Mouse (Mus musculus) cortical plate, adult 2 months (tissue): ENCODE results near the gene Nr2f2. TPM values are rescaled to one million over a fixed set of nuclear protein-coding genes. Genes with fewer than 3 reads are reported as not detected.

ENCODE experiments used
- H3K27ac ChIP-seq: fragments of 200-500 bp; 2 replicates; pipeline ENCODE4 v1.5.1; 2012; ENCODE audit warnings: low read length, control low read depth, inconsistent platforms; ENCODE audit not compliant: insufficient read depth
- H3K4me1 ChIP-seq: fragments of 200-500 bp; 2 replicates; pipeline ENCODE4 v1.6.1; 2011; ENCODE audit warnings: low read length; ENCODE audit not compliant: control insufficient read depth, insufficient read depth
- H3K4me3 ChIP-seq: fragments of 200-500 bp; 2 replicates; pipeline ENCODE4 v1.5.1; 2011; ENCODE audit warnings: mild to moderate bottlenecking, low read length, control low read depth; ENCODE audit not compliant: insufficient read depth
- CTCF ChIP-seq: fragments of 200-500 bp; IDR thresholded peaks from 2 replicates; pipeline ENCODE4 v1.5.1; 2011; ENCODE audit warnings: mild to moderate bottlenecking, control low read depth, low read length; ENCODE audit not compliant: insufficient read depth; ENCODE audit errors: extremely low read depth
- POLR2A ChIP-seq: fragments of 200-500 bp; IDR thresholded peaks from 2 replicates; pipeline ENCODE4 v1.6.1; 2011; ENCODE audit warnings: mild to moderate bottlenecking, low read length, control low read depth; ENCODE audit not compliant: insufficient read depth; ENCODE audit errors: extremely low read depth
- polyA plus RNA-seq: library from polyadenylated mRNA; depleted of rRNA; stranded (reverse); fragments of >200 nt; gene quantifications from 2 replicates; pipeline ENCODE4 v1.2.3, GENCODE M21; 2012

The Nr2f2 gene
- polyA plus RNA-seq, 1 experiment, result 21.2 TPM

DNA sequence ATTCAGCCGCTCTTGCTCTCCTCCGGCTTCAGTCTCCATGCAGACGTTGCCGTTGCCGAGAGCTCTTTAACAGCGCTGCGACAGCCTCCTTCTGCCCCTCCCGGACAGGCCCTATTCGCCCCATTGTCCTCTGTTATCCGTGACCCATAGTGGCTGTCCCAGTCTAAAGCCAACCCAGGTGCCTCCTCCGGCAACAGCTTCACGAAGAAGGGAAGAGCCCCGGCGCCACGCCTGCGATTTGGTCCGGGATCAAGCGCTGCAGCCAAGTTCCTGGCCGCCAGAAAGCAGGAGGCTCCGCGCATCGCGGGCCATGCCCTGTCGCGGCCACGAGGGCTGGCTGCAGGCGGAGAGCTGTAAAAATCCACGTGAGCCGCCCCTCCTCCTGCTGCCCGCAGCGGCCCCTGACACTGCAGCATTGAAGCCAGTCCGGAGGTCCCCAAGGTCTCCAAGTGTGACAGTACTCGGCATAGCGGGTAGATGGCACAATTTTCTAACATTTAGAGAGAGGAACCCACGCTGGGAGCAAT, 20.5 kb downstream of the Nr2f2 start:
- Histone ChIP-seq H3K4me1 (no peaks in the 10 kb centered on the region), H3K4me3 (peak overlapping the region; percentile 17; the same call in 1 of the 2 replicates), H3K27ac (peak overlapping the region; percentile 48; the same call in 1 of the 2 replicates)
- TF ChIP-seq CTCF (peak; percentile 35; the same call in 1 of the 2 replicates), POLR2A (no peak)

DNA sequence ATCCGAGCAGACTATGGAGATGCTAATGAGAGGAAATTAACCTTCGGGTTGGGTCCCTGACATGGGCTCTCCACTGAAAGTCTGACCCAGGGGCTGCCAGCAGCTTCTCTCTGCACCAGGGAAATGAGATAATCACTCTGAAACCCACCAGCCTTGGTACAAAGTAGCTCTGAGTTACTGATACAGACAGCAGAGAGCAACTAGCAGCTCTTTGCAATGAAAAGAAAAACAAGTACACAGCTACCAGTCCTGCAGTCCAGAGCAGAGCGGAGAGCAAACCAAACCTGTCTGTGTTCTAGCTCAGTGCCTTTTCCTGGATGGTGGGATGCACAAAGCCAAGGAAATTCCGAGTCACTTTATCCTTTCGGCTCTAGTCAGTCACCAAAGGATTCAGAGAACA, 23.1 kb downstream of the Nr2f2 start:
- no peak overlapping the region; the same call in 1 of the 2 replicates for H3K27ac ChIP-seq
- TF ChIP-seq POLR2A, result no peak
- TF ChIP-seq CTCF, result no peak
- no peak overlapping the region for H3K4me3 ChIP-seq
- no peaks in the 10 kb centered on the region for H3K4me1 ChIP-seq

DNA sequence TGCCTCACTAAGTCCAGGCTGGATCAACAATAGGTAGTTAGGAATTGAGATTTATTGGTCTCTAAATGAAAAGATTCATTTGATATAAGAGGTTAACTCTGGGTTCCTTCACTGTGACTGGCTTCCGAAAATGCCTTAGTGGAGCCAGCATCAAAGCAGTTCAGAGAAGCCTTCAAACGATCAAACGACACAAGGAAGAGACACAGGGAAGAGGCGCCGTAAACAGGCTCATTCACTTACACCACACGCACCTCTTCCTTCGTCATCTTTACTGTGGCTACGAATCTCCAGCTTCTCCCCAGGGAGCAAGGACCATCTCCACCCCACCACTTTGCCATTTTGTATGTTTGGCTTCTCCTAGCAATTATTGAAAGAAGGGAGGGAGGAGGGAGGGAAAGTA, 23.8 kb downstream of the Nr2f2 start:
- Histone ChIP-seq H3K27ac (no peak overlapping the region; the same call in 1 of the 2 replicates), H3K4me1 (no peaks in the 10 kb centered on the region), H3K4me3 (no peak overlapping the region)
- TF ChIP-seq POLR2A (no peak), CTCF (no peak)

DNA sequence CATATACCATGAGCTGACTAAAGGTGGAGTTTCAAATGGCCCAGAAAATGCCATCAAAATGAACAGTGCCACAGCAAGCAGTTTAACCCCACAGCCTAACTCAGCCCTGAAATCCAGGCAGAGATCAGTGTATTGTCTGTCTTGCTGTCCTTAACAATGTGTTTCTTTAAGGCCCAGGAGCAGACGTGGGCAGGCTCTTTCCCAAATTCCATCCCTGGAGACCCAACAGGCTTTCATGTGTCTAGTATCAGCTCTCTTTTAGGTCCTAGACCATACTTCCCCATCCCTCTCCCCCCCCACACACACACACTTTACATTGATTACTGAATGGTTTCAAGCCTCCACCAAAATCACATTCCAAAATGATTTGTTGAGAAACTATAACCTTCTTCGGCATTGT, 24.5 kb downstream of the Nr2f2 start:
- TF ChIP-seq POLR2A (no peak), CTCF (no peak)
- Histone ChIP-seq H3K4me1 (no peaks in the 10 kb centered on the region), H3K27ac (no peak overlapping the region), H3K4me3 (no peak overlapping the region)

DNA sequence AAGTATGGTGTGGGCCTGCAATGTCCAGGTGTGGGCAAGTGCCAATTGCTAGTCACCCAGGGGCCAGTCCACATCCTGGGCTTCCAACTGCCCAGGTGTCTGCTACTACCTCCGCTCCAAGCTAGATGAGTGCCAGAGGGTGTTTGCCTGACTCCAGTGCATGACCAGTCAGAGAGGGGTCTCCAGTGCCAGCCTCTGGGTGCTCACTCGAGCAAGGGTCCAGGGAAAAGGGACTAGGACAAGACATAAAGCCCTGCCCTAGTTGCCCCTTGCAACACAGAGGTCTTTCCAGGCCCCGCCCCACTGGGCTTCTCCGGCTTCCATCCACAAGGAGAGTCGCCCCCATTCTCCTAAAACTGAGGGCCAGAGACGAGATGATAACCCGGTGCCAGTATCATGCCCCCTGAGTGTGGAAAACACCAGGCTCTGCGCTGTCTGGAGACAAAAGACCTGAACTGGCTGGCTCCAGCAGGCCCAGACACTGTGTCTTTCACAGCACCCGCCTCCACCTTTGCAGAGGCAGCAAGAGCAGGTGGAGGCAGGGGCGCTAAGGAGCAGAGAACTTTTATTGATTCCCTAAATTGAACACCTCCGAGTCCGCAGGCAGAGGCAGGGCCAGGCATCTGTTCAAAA, 26.4 kb downstream of the Nr2f2 start:
- H3K27ac ChIP-seq, result no peak overlapping the region
- H3K4me3 ChIP-seq, result no peak overlapping the region
- TF ChIP-seq CTCF (no peak), POLR2A (no peak)
- H3K4me1 ChIP-seq, result no peaks in the 10 kb centered on the region

DNA sequence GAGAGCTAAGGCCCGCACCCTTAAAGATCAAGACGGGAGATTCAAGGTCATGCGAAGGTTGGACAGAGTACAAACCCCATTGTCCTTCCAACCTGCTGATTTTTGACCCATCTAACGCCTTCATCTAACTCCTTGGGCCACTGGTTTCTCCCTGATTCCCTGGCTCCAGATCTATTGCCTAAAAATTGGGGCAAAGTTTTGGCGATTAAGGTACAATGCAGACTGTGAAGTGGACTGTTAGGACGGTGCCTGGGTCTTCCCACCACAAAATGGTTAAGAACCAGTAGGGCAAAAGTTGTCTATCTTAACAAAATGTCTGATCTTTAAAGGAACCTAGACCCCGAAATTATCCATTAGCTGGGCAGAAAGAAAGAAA, 28.3 kb downstream of the Nr2f2 start:
- no peaks in the 10 kb centered on the region for H3K4me1 ChIP-seq
- H3K4me3 ChIP-seq, result no peak overlapping the region
- TF ChIP-seq POLR2A, result no peak
- no peak for TF ChIP-seq CTCF
- no peak overlapping the region for H3K27ac ChIP-seq

DNA sequence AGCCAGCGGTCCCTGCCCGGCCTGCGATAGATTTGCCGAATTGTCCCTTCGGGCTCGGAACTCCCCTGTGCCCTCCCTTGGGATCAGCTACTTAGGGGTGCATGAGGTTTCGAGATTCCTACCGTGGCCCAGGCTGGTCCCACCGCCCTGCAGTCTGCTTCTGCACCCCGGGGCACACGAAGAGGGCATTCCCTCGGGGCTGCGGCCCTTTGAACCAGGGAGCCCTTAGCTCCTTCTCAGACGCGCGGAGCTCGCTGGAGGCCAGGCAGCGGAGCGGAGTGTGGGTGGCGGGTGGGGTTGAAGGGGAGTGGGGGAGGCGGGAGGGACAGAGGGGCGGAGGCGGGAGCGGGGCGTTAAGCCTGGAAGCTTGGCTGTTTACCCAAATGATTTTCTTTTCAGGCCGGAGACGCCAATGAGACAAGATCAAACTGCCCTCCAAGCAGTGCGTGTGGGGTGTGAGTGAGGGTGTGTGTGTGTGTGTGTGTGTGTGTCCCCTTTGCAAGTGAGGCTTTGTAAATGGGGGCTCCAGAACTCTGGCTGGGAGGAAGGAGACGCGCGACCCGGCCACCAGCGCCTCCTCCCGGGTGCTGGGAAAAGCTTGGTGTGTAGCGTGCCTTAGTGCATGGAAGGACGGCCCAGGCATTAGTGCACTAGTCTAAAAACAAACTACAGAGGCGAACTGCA, 28.8 kb downstream of the Nr2f2 start:
- TF ChIP-seq POLR2A, result no peak
- no peak for TF ChIP-seq CTCF
- H3K27ac ChIP-seq, result no peak overlapping the region
- no peaks in the 10 kb centered on the region for H3K4me1 ChIP-seq
- H3K4me3 ChIP-seq, result peak overlapping the region; percentile 24; the same call in 1 of the 2 replicates

DNA sequence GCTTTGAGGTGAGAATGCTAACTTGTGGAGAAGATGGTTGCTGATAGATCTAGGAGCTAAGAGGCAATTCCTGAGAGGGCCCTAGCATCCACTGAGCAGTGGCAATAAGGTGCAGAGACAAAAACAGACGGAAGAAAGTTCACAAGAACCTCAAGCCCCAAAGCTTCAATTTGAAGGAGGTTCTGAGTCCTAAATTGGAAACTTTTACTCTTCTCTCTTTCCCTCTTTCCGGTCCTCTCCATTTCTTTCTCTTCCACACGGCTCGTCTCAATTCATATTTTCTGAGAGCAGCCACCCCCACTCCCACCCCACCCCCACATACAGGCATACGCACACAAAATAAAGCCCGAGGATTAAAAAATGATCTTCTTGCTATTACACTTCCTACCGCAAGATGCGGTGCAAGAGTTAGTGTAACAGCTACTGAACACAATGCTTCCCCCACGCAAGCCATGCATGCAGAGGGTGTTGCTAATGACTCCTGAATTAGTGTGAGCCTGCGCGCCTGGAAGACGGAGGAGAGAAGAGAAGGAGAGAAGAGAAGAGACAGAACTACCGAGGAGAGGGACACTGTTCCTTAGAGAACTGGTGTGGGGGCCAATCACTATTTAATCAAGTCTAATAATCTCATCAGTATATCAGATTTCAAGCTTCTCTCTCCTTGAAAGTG, 29.8 kb downstream of the Nr2f2 start:
- H3K4me3 ChIP-seq, result no peak overlapping the region
- no peak overlapping the region for H3K27ac ChIP-seq
- TF ChIP-seq CTCF (no peak), POLR2A (no peak)
- H3K4me1 ChIP-seq, result no peaks in the 10 kb centered on the region

DNA sequence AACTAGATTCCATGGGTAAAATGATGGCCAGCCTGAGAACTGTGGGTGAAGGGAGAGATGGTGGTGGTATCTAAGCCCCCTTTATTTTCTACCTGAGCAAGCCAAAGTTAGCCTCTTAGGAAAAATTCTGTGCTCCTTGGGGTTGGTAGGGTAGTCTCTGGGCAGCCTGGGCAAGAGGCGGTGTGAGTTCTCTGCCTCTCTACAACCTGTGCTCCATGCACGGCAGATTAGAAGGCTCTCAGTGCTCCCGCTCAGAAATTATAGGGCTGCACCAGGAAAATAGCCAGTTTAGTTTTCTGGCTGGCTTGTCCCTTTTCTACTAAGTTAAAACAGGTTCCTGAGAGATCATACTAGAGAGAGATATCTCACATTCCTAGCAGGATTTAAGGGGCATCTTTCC, 30.4 kb downstream of the Nr2f2 start:
- no peak overlapping the region for H3K27ac ChIP-seq
- TF ChIP-seq CTCF (no peak), POLR2A (no peak)
- H3K4me1 ChIP-seq, result no peaks in the 10 kb centered on the region
- H3K4me3 ChIP-seq, result no peak overlapping the region

DNA sequence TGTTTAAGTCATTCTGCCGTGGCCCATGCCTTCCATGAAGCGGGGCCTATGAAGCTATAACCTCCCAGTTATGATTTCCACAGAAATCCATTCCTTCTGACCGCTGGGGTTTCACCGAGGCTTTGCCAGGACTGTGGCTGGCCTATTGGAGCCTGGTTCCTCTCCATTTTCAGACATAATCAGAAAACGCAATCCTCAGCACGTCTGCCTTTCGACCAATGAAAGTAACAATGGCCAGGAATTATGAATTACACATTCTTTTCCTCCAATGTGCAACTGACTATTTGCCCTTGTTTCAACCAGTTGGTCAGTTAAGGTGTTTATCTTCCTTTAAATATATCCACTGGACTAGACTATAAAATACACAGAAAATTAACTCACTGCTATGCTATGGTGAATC, 31.1 kb downstream of the Nr2f2 start:
- no peak for TF ChIP-seq CTCF
- TF ChIP-seq POLR2A, result no peak

More for the DNA sequence above, 31.1 kb downstream of the Nr2f2 start:
- Histone ChIP-seq H3K4me1 (no peaks in the 10 kb centered on the region), H3K4me3 (no peak overlapping the region), H3K27ac (no peak overlapping the region)
